Mouse (Mus musculus) small intestine, adult 2 months (tissue): ENCODE measurements around the gene Vav3.

Experiments used
- CTCF ChIP-seq: fragments of 200-500 bp; IDR thresholded peaks from 2 replicates; pipeline ENCODE4 v1.5.1; 2012; ENCODE audit warnings: low read depth, mild to moderate bottlenecking, control low read depth, inconsistent platforms, low read length, moderate library complexity, mixed read lengths; ENCODE audit not compliant: insufficient replicate concordance, insufficient read length; ENCODE audit errors: extremely low read depth
- POLR2A ChIP-seq: fragments of 200-500 bp; IDR thresholded peaks from 2 replicates; pipeline ENCODE4 v1.6.1; 2012; ENCODE audit warnings: low read depth, mild to moderate bottlenecking, control low read depth, inconsistent platforms, low read length, moderate library complexity

GRCm38 (mm10) chr3:109476521-109476920 lies 136.1 kb downstream of the Vav3 start:
- TF ChIP-seq POLR2A (no peak), CTCF (no peak)
